Mouse (Mus musculus) frontal cortex, adult (tissue): ENCODE measurements around the gene Dnajb2.

ENCODE experiments used
- ATAC-seq: cut with Nextera tagmentation; 2 replicates; pipeline ENCODE4 v1.9.2; 2017; ENCODE audit warnings: mild to moderate bottlenecking, moderate library complexity, mixed read lengths; ENCODE audit not compliant: low TSS enrichment

Gene Dnajb2

GRCm38 (mm10) chr1:75236117-75237050 is at the start of gene Dnajb2:
Gene Dnajb2, plus strand, starts transcription at chr1:75236406.
- ATAC-seq: peak; percentile 51

DNA sequence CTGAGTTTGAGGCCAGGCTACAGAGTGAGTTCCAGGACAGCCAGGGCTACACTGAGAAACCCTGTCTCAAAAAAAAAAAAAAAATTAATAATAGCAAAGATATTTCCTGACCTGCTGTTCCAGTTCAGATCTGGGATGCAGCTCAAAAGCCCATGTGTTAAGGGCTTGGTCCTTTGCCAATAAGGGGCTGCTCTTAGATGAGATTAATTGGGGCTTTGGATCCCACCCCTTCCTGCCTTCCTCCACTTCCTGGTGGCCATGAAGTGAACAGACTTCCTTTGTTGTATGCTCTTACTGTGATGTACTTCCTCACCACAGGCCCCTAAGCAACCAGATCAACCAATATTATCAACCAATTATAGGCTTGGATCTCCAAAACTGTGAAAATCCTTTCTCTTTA is 49.1 kb upstream of the Dnajb2 start:
- no peak for ATAC-seq

GRCm38 (mm10) chr1:75187914-75188483 is 48.2 kb upstream of the Dnajb2 start:
- ATAC-seq: no peak

DNA sequence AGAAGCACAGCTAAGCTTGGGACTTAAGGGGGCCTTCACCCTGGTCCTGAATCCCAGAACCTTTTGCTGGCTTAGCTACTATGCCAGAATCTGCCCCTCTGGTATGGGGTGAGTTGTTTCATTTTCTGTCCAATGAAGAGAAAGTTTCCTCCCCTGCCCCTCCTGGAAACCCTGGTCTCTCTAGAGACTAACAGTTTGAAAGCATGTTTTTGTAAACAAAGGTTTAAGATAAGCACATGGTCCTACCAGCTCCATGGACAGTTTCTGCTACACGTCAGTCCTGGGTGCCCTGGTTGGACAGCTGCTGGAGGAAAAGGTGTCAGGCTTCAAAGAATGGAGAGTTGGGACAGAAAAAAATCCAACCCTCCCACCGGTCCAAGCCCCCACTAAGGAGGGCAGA is 45.6 kb upstream of the Dnajb2 start:
- ATAC-seq: no peak

GRCm38 (mm10) chr1:75191258-75191621 is 45.0 kb upstream of the Dnajb2 start:
- ATAC-seq: peak; percentile 5; the same call in 1 of the 2 replicates

GRCm38 (mm10) chr1:75191622-75192402 is 44.4 kb upstream of the Dnajb2 start, which contains the start of the genes Ankzf1 and Atg9a:
Gene Ankzf1, plus strand, starts transcription at chr1:75192151.
Gene Atg9a, minus strand, starts transcription at chr1:75192196.
- ATAC-seq: peak; percentile 98

DNA sequence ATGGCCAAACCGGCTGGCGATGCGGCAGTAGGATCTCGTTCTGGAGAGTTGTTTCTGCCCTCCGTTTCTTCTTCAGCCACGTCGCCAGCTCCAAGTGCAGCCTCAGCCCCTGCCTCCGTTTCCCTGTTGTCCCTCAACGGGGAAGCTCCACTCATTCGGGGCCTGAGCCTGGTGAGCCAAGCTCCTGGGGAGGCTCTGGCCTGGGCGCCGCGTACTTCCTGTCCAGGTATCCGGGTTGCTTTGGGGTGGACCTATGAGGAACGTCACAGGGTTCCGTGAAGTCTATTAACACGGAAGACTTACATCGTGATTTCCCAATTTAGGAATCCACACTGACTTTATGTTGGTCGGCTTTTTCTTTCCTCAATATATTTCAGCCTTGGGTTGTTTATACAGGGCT is 43.8 kb upstream of the Dnajb2 start:
- ATAC-seq: peak; percentile 58

DNA sequence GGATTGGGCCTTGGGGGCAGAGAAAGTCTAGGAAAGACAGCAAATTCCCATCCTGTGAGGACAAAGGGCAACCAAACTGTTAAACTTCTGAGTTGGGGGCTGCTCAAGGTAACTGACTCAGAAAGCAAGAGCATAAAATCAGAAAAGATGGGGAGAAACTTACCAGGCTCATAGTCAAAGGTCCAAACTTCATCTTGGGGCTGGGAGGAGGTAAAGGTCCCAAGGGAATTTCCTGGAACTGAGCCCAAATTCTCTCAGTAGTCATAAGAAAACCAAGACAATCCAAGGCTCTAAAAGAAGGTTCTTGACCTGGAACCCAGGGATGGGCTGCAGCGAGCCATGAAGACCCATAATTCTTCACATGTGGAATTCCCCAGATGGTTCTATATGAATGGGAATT is 35.0 kb upstream of the Dnajb2 start:
- ATAC-seq: no peak

DNA sequence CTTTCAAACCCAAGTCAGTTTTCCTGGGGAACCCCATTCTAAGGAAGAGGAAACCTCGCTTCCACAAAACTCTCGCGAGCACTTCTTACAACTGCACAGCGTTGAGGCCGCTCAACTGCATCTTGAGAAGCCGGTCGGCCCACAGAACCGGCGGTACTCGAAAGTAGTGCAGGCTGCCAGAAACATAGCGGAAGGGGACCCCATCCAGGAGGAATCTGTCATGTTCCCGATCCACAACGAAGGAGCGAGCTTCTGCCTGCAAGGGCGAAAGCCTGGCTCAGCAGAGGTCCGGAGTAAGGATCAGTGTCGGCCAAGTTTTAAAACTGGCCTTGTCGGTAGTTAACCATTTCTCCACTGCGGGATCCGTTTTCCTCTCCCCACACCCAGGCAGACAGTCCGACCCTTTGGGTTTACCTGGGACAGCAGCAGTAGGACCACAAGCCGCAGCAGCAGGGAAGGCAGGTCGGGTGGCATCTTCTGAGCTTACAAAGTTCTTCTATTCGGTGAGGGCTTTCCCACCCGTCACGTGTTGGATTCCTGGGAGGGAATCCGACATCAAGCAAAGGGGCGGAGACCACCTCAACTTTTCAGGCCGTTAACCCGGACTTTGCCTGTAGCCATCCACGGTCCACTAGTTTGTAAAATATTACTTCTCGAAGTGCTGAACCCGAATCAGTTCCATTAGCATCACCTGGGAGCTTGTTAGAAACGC is 27.1 kb upstream of the Dnajb2 start:
- ATAC-seq: no peak

- ATAC-seq: peak; percentile 85
These were observed 25.8 kb upstream of the Dnajb2 start, which contains the start of the genes Glb1l and Stk16 for GRCm38 (mm10) chr1:75210136-75211087. Gene Glb1l, minus strand, starts transcription at chr1:75210813. Gene Stk16, plus strand, starts transcription at chr1:75210838.

GRCm38 (mm10) chr1:75211141-75211708 is 25.0 kb upstream of the Dnajb2 start:
- ATAC-seq: no peak

GRCm38 (mm10) chr1:75212542-75212941 is 23.7 kb upstream of the Dnajb2 start:
- ATAC-seq: no peak

DNA sequence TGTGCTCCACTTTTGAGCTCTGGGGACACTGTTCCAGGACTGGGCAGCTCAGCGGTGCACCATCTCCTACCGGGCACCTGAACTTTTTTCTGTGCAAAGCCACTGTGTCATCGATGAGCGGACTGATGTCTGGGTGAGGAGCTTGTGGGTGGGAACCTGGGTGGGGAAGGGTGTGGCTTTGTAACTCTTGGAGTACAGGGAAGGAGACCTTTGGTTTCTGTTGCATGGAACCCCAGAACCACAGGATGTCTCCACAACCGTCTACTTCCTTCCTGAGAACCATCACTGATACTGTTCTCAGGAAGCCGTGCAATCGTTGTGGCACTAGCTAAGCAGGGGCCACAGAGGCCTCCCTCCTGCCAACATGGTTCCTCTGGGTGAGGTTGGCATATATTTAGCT is 23.1 kb upstream of the Dnajb2 start:
- no peak for ATAC-seq

GRCm38 (mm10) chr1:75214442-75214841 is 21.8 kb upstream of the Dnajb2 start:
- ATAC-seq: no peak

GRCm38 (mm10) chr1:75214886-75215285 is 21.3 kb upstream of the Dnajb2 start:
- ATAC-seq: no peak

DNA sequence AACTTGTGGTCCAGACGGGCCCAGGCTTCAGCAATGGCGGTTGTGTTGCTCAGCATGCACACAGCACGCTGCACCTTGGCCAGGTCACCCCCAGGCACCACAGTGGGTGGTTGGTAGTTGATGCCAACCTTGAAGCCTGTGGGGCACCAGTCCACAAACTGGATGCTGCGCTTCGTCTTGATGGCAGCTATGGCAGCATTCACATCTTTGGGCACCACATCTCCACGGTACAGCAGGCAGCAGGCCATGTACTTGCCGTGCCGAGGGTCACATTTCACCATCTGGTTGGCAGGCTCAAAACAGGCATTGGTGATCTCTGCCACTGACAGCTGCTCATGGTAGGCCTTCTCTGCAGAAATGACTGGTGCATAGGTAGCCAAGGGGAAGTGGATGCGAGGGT is 20.4 kb upstream of the Dnajb2 start:
- ATAC-seq: no peak

GRCm38 (mm10) chr1:75216797-75217585 is 19.2 kb upstream of the Dnajb2 start:
- ATAC-seq: no peak

DNA sequence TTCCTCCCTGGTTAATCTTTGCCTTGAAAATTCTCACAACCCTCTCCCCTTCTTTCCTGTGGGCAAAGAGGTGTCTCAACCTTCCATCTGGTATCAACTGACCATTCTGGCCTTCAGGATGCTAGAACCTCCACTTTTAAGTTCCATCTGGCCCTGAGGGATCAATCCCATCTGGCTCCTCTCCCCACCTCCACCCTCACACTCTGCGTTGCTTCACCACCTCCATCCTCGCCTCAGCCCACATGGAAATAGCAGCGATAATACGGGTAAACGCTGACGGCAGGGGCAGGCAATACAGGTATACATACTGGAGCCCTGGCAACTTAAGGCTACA is 18.3 kb upstream of the Dnajb2 start:
- peak; percentile 8; the same call in 1 of the 2 replicates for ATAC-seq
